Mouse (Mus musculus): ENCODE data around the gene Rpl29. TPM values are rescaled to one million over a fixed set of nuclear protein-coding genes. Genes with fewer than 3 reads are reported as not detected.
A peak's percentile ranks its signal among the peaks of the same experiment; 100 is the strongest.

Gene Rpl29
- polyA plus RNA-seq, 1 experiment from 2014 or later, result 1,207 TPM

DNA sequence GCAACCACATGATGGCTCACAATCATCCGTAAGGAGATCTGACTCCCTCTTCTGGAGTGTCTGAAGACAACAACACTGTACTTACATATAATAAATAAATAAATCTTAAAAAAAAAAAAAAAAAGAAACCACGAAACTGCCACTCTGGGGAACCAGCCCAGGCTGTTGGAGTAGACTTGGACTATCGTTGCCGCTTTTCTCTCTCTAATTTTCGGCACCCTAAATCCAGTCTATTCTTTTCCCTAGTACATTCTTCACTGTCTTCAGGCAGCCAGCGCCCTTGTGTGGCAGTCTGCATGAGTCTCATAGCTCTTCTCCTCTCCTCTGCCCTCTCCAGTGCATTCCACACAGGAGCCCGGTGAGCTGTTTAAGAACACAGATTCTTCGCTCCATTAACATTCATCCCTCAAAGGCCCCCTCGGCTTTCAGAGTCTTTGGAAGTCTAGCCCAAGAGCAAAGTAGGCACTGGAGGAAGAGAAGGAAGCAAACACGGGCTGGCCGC, 484 bp upstream of the Rpl29 start:
- Histone ChIP-seq H3K36me3 (ENCODE audit: insufficient read depth, low read length) (peaks cover 17% of the 10 kb centered on the region), H3K27me3 (ENCODE audit: insufficient read depth, low read length) (no peaks in the 10 kb centered on the region), H3K4me2 (ENCODE audit: low read length) (peak overlapping the region; percentile 80), H3K27ac (peak overlapping the region; percentile 97), H3K9ac (ENCODE audit: low read depth, low read length) (peak overlapping the region; percentile 97), H3K9me3 (replicated peaks; ENCODE audit: low read length) (no peaks in the 10 kb centered on the region), H3K4me3 (replicated peaks; ENCODE audit: low read depth, low read length) (peak overlapping the region; percentile 89), H3K4me1 (replicated peaks; ENCODE audit: insufficient read depth, low read length) (0 out of 2 replicates have a peak, but pooled peaks cover 3% of the 10 kb centered on the region)
- DNase-seq (ENCODE audit: low spot score) (peak; percentile 83), ATAC-seq (replicated peaks; ENCODE audit: low FRiP score, low read depth) (peak; percentile 65)
- TF ChIP-seq CTCF (IDR thresholded peaks at IDR 0.05; ENCODE audit: low read depth), result peak; percentile 28; the same call in 1 of the 2 replicates
- WGBS, result 11% methylated on average over 11 of the region's 11 CpGs

DNA sequence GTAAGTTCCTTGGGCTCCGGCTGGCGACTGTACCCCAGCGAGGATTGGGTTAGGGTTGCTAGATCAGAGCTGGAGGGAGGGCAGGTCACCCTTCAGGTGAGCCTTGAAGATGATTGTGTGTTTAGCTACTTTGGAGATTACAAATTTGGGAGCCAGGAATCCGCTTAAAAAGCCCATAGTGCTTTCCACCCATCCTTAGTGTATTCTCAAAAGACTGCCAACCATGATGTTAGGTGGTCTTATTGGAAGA, 686 bp downstream of the Rpl29 start:
- 1% methylated on average over 4 of the region's 4 CpGs for WGBS
- Histone ChIP-seq H3K27ac (peak overlapping the region; percentile 97), H3K36me3 (ENCODE audit: insufficient read depth, low read length) (peaks cover 17% of the 10 kb centered on the region), H3K9ac (ENCODE audit: low read depth, low read length) (peak overlapping the region; percentile 97), H3K4me2 (ENCODE audit: low read length) (peak overlapping the region; percentile 87), H3K4me1 (replicated peaks; ENCODE audit: insufficient read depth, low read length) (0 out of 2 replicates have a peak, but pooled peaks cover 3% of the 10 kb centered on the region), H3K4me3 (replicated peaks; ENCODE audit: low read depth, low read length) (peak overlapping the region; percentile 89), H3K27me3 (ENCODE audit: insufficient read depth, low read length) (no peaks in the 10 kb centered on the region), H3K9me3 (replicated peaks; ENCODE audit: low read length) (no peaks in the 10 kb centered on the region)
- no peak for ATAC-seq (replicated peaks; ENCODE audit: low FRiP score, low read depth)
- no peak for DNase-seq (ENCODE audit: low spot score)
- TF ChIP-seq CTCF (IDR thresholded peaks at IDR 0.05; ENCODE audit: low read depth), result no peak

DNA sequence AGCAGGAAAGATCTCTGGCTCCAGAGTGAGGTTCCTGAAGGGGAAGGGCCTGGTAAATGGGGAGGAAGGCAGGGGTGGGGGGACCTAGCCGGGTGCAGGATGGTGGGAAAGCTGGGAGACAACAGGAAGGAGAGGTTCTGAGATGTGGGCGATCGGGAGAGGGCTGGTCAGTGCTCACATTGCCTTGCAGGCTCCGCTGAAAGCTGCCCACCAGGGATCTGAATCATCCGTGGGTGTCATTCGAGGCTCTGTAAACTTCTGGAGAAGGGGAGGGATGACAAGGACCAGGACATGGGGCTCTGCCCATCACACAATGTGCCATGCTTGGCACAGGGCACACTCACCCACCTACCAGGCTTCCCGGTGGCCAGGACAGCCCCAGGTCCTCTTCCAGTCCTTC, 4.1 kb downstream of the Rpl29 start:
- WGBS, result 67% methylated on average over 7 of the region's 7 CpGs
- no peak for TF ChIP-seq CTCF (IDR thresholded peaks at IDR 0.05; ENCODE audit: low read depth)
- peaks cover 21% of the 10 kb centered on the region for H3K36me3 ChIP-seq (ENCODE audit: insufficient read depth, low read length)
- H3K27me3 ChIP-seq (ENCODE audit: insufficient read depth, low read length), result no peaks in the 10 kb centered on the region
- H3K4me2 ChIP-seq (ENCODE audit: low read length), result no peak overlapping the region
- no peak overlapping the region for H3K4me3 ChIP-seq (replicated peaks; ENCODE audit: low read depth, low read length)
- H3K9me3 ChIP-seq (replicated peaks; ENCODE audit: low read length), result no peaks in the 10 kb centered on the region
- H3K27ac ChIP-seq, result no peak overlapping the region
- DNase-seq (ENCODE audit: low spot score) (no peak), ATAC-seq (replicated peaks; ENCODE audit: low FRiP score, low read depth) (no peak)
- peaks cover 12% of the 10 kb centered on the region for H3K4me1 ChIP-seq (replicated peaks; ENCODE audit: insufficient read depth, low read length)
- no peak overlapping the region for H3K9ac ChIP-seq (ENCODE audit: low read depth, low read length)

DNA sequence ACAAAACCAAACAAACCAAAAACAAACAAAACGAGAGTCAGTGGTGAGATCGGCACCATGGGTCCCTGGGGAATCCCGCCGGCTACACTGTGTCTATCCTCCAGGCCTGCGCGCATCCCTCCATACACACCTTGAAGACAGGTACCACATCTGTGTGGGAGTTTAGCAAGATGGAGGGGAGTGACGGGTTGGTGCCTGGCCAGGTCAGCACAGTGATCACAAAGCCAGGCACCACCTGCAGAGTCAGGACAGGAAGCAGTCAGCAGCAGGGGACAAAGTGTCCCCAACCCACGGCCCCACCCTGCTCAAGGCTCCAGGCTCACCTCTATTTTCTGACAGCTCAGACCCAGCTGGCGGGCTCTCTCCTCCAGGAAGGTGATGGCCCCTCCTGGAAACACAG, 7.3 kb downstream of the Rpl29 start:
- peaks cover 12% of the 10 kb centered on the region for H3K4me1 ChIP-seq (replicated peaks; ENCODE audit: insufficient read depth, low read length)
- DNase-seq (ENCODE audit: low spot score), result no peak
- H3K9ac ChIP-seq (ENCODE audit: low read depth, low read length), result no peak overlapping the region
- no peak overlapping the region for H3K4me3 ChIP-seq (replicated peaks; ENCODE audit: low read depth, low read length)
- no peaks in the 10 kb centered on the region for H3K27me3 ChIP-seq (ENCODE audit: insufficient read depth, low read length)
- no peak overlapping the region for H3K27ac ChIP-seq
- WGBS, result 76% methylated on average over 9 of the region's 9 CpGs
- H3K9me3 ChIP-seq (replicated peaks; ENCODE audit: low read length), result no peaks in the 10 kb centered on the region
- ATAC-seq (replicated peaks; ENCODE audit: low FRiP score, low read depth), result no peak
- H3K4me2 ChIP-seq (ENCODE audit: low read length), result no peak overlapping the region; the same call in 1 of the 2 replicates
- peaks cover 18% of the 10 kb centered on the region for H3K36me3 ChIP-seq (ENCODE audit: insufficient read depth, low read length)
- TF ChIP-seq CTCF (IDR thresholded peaks at IDR 0.05; ENCODE audit: low read depth), result no peak

- 85% methylated on average over 5 of the region's 5 CpGs for WGBS
- TF ChIP-seq CTCF (IDR thresholded peaks at IDR 0.05; ENCODE audit: low read depth), result peak; percentile 50
These were observed 13.4 kb downstream of the Rpl29 start for GRCm38 (mm10) chr9:106442680-106443079.

GRCm38 (mm10) chr9:106444836-106445235, 15.6 kb downstream of the Rpl29 start:
- H3K27ac ChIP-seq, result peak overlapping the region; percentile 26; the same call in 1 of the 2 replicates
- no peak for ATAC-seq (replicated peaks; ENCODE audit: low FRiP score, low read depth)
- TF ChIP-seq CTCF (IDR thresholded peaks at IDR 0.05; ENCODE audit: low read depth), result no peak

More at GRCm38 (mm10) chr9:106442680-106443079, 13.4 kb downstream of the Rpl29 start:
- no peaks in the 10 kb centered on the region for H3K9me3 ChIP-seq (replicated peaks; ENCODE audit: low read length)
- no peaks in the 10 kb centered on the region for H3K36me3 ChIP-seq (ENCODE audit: insufficient read depth, low read length)
- ATAC-seq (replicated peaks; ENCODE audit: low FRiP score, low read depth), result no peak
- no peak for DNase-seq (ENCODE audit: low spot score)
- H3K4me2 ChIP-seq (ENCODE audit: low read length), result no peak overlapping the region
- no peak overlapping the region for H3K9ac ChIP-seq (ENCODE audit: low read depth, low read length)
- H3K4me1 ChIP-seq (replicated peaks; ENCODE audit: insufficient read depth, low read length), result peaks cover 12% of the 10 kb centered on the region
- no peaks in the 10 kb centered on the region for H3K27me3 ChIP-seq (ENCODE audit: insufficient read depth, low read length)
- H3K27ac ChIP-seq, result no peak overlapping the region
- H3K4me3 ChIP-seq (replicated peaks; ENCODE audit: low read depth, low read length), result no peak overlapping the region

GRCm38 (mm10) chr9:106447348-106447747, 18.1 kb downstream of the Rpl29 start, which contains the start of the genes Abhd14b and Abhd14a:
TSS of gene Abhd14b (plus strand) at chr9:106447459.
TSS of gene Abhd14a (minus strand) at chr9:106447678.
- Histone ChIP-seq H3K36me3 (ENCODE audit: insufficient read depth, low read length) (no peaks in the 10 kb centered on the region), H3K4me1 (replicated peaks; ENCODE audit: insufficient read depth, low read length) (peaks cover 40% of the 10 kb centered on the region), H3K4me3 (replicated peaks; ENCODE audit: low read depth, low read length) (peak within 1 kb of the TSS; percentile 47), H3K27me3 (ENCODE audit: insufficient read depth, low read length) (no peaks in the 10 kb centered on the region), H3K9me3 (replicated peaks; ENCODE audit: low read length) (no peaks in the 10 kb centered on the region), H3K4me2 (ENCODE audit: low read length) (peak within 1 kb of the TSS; percentile 68), H3K27ac (peak within 1 kb of the TSS; percentile 83), H3K9ac (ENCODE audit: low read depth, low read length) (peak within 1 kb of the TSS; percentile 55)
- TF ChIP-seq CTCF (IDR thresholded peaks at IDR 0.05; ENCODE audit: low read depth), result peak; percentile 69
- WGBS, result under 1% methylated on average over 24 of the region's 24 CpGs
- peak; percentile 92 for ATAC-seq (replicated peaks; ENCODE audit: low FRiP score, low read depth)
- peak; percentile 97 for DNase-seq (ENCODE audit: low spot score)

More at GRCm38 (mm10) chr9:106444836-106445235, 15.6 kb downstream of the Rpl29 start:
- H3K4me2 ChIP-seq (ENCODE audit: low read length), result no peak overlapping the region
- no peak overlapping the region for H3K9ac ChIP-seq (ENCODE audit: low read depth, low read length)
- H3K27me3 ChIP-seq (ENCODE audit: insufficient read depth, low read length), result no peaks in the 10 kb centered on the region
- WGBS, result 66% methylated on average over 4 of the region's 4 CpGs
- no peak for DNase-seq (ENCODE audit: low spot score)
- H3K9me3 ChIP-seq (replicated peaks; ENCODE audit: low read length), result no peaks in the 10 kb centered on the region
- H3K4me3 ChIP-seq (replicated peaks; ENCODE audit: low read depth, low read length), result no peak overlapping the region
- H3K4me1 ChIP-seq (replicated peaks; ENCODE audit: insufficient read depth, low read length), result peaks cover 21% of the 10 kb centered on the region
- H3K36me3 ChIP-seq (ENCODE audit: insufficient read depth, low read length), result no peaks in the 10 kb centered on the region
